Mouse (Mus musculus) MEL (cell line): ENCODE results near the gene Cd99l2. TPM values are rescaled to one million over a fixed set of nuclear protein-coding genes. Genes with fewer than 3 reads are reported as not detected.

Experiments
- DNase-seq: peaks from one replicate; pipeline ENCODE4 v3.0.0; 2011; ENCODE audit warnings: low read depth, low spot score
- H3K27ac ChIP-seq: 2 replicates; pipeline ENCODE4 v1.5.1; 2012; ENCODE audit warnings: low read depth, mild to moderate bottlenecking, control low read depth, low read length, moderate library complexity; ENCODE audit not compliant: control insufficient read depth
- H3K27me3 ChIP-seq, 2 experiments: fragments of 150-350 bp in 1 of 2; sonication (generic) in 1 of 2; 2 replicates each; pipeline ENCODE4 v1.6.1; 2012; ENCODE audit warnings: low read length in 2 of 2, mild to moderate bottlenecking in 2 of 2, improper control_type of control experiment in 1 of 2, moderate library complexity in 1 of 2; ENCODE audit not compliant: insufficient read depth in 2 of 2, control insufficient read depth in 1 of 2
- H3K36me3 ChIP-seq, 2 experiments: 2 replicates each; pipeline ENCODE4 v1.6.1; 2012 to 2014; ENCODE audit warnings: low read length in 2 of 2, improper control_type of control experiment in 1 of 2, inconsistent platforms in 1 of 2, mild to moderate bottlenecking in 1 of 2; ENCODE audit not compliant: insufficient read depth in 2 of 2, control insufficient read depth in 1 of 2
- H3K4me1 ChIP-seq, 2 experiments: fragments of 150-350 bp in 1 of 2; sonication (generic) in 1 of 2; 2 replicates each; pipeline ENCODE4 v1.6.1; 2012; ENCODE audit warnings: low read length in 2 of 2, improper control_type of control experiment in 1 of 2, mild to moderate bottlenecking in 1 of 2; ENCODE audit not compliant: insufficient read depth in 2 of 2, control insufficient read depth in 1 of 2
- H3K4me3 ChIP-seq, 2 experiments: fragments of 150-350 bp in 1 of 2; sonication (generic) in 1 of 2; 2 replicates each; pipeline ENCODE4 v1.5.1; 2012; ENCODE audit warnings: low read depth in 2 of 2, low read length in 2 of 2, mild to moderate bottlenecking in 2 of 2, moderate library complexity in 2 of 2, control low read depth in 1 of 2, improper control_type of control experiment in 1 of 2; ENCODE audit not compliant: control insufficient read depth in 1 of 2, insufficient read depth in 1 of 2
- H3K79me2 ChIP-seq: 2 replicates; pipeline ENCODE4 v1.6.1; 2012; ENCODE audit warnings: mild to moderate bottlenecking, low read length, moderate library complexity; ENCODE audit not compliant: control insufficient read depth, poor library complexity, insufficient read depth
- H3K9ac ChIP-seq: 2 replicates; pipeline ENCODE4 v1.6.1; 2012; ENCODE audit warnings: low read depth, mild to moderate bottlenecking, control low read depth, low read length, moderate library complexity; ENCODE audit not compliant: control insufficient read depth, poor library complexity, severe bottlenecking
- H3K9me3 ChIP-seq: fragments of 150-350 bp; sonication (generic); replicated peaks from 2 replicates; pipeline ENCODE4 v1.6.1; 2012; ENCODE audit warnings: mild to moderate bottlenecking, low read length, improper control_type of control experiment, moderate library complexity; ENCODE audit not compliant: insufficient read depth
- BHLHE40 ChIP-seq: IDR thresholded peaks from 2 replicates; pipeline ENCODE4 v1.6.1; 2012; ENCODE audit warnings: low read depth, mild to moderate bottlenecking, inconsistent platforms, low read length, improper control_type of control experiment, borderline replicate concordance
- CHD1 ChIP-seq: IDR thresholded peaks from 2 replicates; pipeline ENCODE4 v1.6.1; 2012; ENCODE audit warnings: low read depth, mild to moderate bottlenecking, inconsistent platforms, low read length, improper control_type of control experiment
- CTCF ChIP-seq, 3 experiments: IDR thresholded peaks in 2 of 3; conservative IDR thresholded peaks in 1 of 3; 2 replicates each; pipeline ENCODE4 v1.5.1; 2011 to 2012; ENCODE audit warnings: low read length in 3 of 3, low read depth in 2 of 3, mild to moderate bottlenecking in 2 of 3, improper control_type of control experiment in 1 of 3, inconsistent platforms in 1 of 3, mixed read lengths in 1 of 3, moderate library complexity in 1 of 3; ENCODE audit not compliant: control insufficient read depth in 1 of 3, insufficient read depth in 1 of 3, poor library complexity in 1 of 3, severe bottlenecking in 1 of 3
- EP300 ChIP-seq, 2 experiments: IDR thresholded peaks; 2 replicates each; pipeline ENCODE4 v1.6.1; 2011; ENCODE audit warnings: improper control_type of control experiment in 2 of 2, low read length in 2 of 2, low read depth in 1 of 2, mild to moderate bottlenecking in 1 of 2
- GABPA ChIP-seq: IDR thresholded peaks from 2 replicates; pipeline ENCODE4 v1.6.1; 2012; ENCODE audit warnings: low read depth, mild to moderate bottlenecking, inconsistent platforms, low read length, improper control_type of control experiment, moderate library complexity
- GATA1 ChIP-seq: IDR thresholded peaks from 2 replicates; pipeline ENCODE4 v1.6.1; 2011; ENCODE audit warnings: low read depth, low read length, improper control_type of control experiment
- JUND ChIP-seq: IDR thresholded peaks from 2 replicates; pipeline ENCODE4 v1.6.1; 2011; ENCODE audit warnings: low read depth, mild to moderate bottlenecking, improper control_type of control experiment, low read length
- KAT2A ChIP-seq: conservative IDR thresholded peaks from 2 replicates; pipeline ENCODE4 v1.6.1; 2012; ENCODE audit warnings: low read depth, low read length, improper control_type of control experiment, inconsistent platforms
- MEF2A ChIP-seq: IDR thresholded peaks from 2 replicates; pipeline ENCODE4 v1.6.1; 2014; ENCODE audit warnings: low read depth, mild to moderate bottlenecking, inconsistent platforms, low read length, improper control_type of control experiment; ENCODE audit not compliant: poor library complexity, insufficient replicate concordance, severe bottlenecking; ENCODE audit errors: extremely low read depth
- MXI1 ChIP-seq: IDR thresholded peaks from 2 replicates; pipeline ENCODE4 v1.6.1; 2011; ENCODE audit warnings: mild to moderate bottlenecking, low read depth, low read length, improper control_type of control experiment
- MYB ChIP-seq: IDR thresholded peaks from 2 replicates; pipeline ENCODE4 v1.6.1; 2011; ENCODE audit warnings: mild to moderate bottlenecking, low read depth, low read length, improper control_type of control experiment
- NRF1 ChIP-seq: IDR thresholded peaks from 2 replicates; pipeline ENCODE4 v1.6.1; 2014; ENCODE audit warnings: low read depth, mild to moderate bottlenecking, inconsistent platforms, low read length, improper control_type of control experiment, moderate library complexity; ENCODE audit not compliant: poor library complexity, insufficient read depth, severe bottlenecking
- POLR2A ChIP-seq, 2 experiments: IDR thresholded peaks; 2 replicates each; pipeline ENCODE4 v1.6.1; 2011 to 2012; ENCODE audit warnings: low read length in 2 of 2, mild to moderate bottlenecking in 2 of 2, control low read depth in 1 of 2, improper control_type of control experiment in 1 of 2, low read depth in 1 of 2, moderate library complexity in 1 of 2; ENCODE audit not compliant: control insufficient read depth in 1 of 2, insufficient read depth in 1 of 2, poor library complexity in 1 of 2
- POLR2AphosphoS2 ChIP-seq: IDR thresholded peaks from 2 replicates; pipeline ENCODE4 v1.6.1; 2011; ENCODE audit warnings: low read length, improper control_type of control experiment
- POLR2AphosphoS5 ChIP-seq: IDR thresholded peaks from 2 replicates; pipeline ENCODE4 v1.6.1; 2012; ENCODE audit warnings: low read depth, borderline replicate concordance, mild to moderate bottlenecking, inconsistent platforms, low read length, moderate library complexity, mixed read lengths
- RAD21 ChIP-seq: IDR thresholded peaks from 2 replicates; pipeline ENCODE4 v1.6.1; 2011; ENCODE audit warnings: mild to moderate bottlenecking, low read depth, low read length, improper control_type of control experiment
- SIN3A ChIP-seq: IDR thresholded peaks from 2 replicates; pipeline ENCODE4 v1.6.1; 2012; ENCODE audit warnings: low read length, improper control_type of control experiment, inconsistent platforms
- SMC3 ChIP-seq: IDR thresholded peaks from 2 replicates; pipeline ENCODE4 v1.6.1; 2011; ENCODE audit warnings: low read depth, low read length, improper control_type of control experiment
- TAL1 ChIP-seq: IDR thresholded peaks from 2 replicates; pipeline ENCODE4 v1.6.1; 2012; ENCODE audit warnings: mild to moderate bottlenecking, inconsistent platforms, low read length, moderate library complexity, mixed read lengths
- USF1 ChIP-seq: IDR thresholded peaks from 2 replicates; pipeline ENCODE4 v1.6.1; 2014; ENCODE audit warnings: low read depth, mild to moderate bottlenecking, inconsistent platforms, low read length, improper control_type of control experiment, moderate library complexity
- ZC3H11A ChIP-seq: IDR thresholded peaks from 2 replicates; pipeline ENCODE4 v1.6.1; 2012; ENCODE audit warnings: low read depth, mild to moderate bottlenecking, inconsistent platforms, low read length, improper control_type of control experiment
- ZKSCAN1 ChIP-seq: IDR thresholded peaks from 2 replicates; pipeline ENCODE4 v1.6.1; 2012; ENCODE audit warnings: low read depth, mild to moderate bottlenecking, inconsistent platforms, low read length, improper control_type of control experiment, moderate library complexity
- ZNF384 ChIP-seq: IDR thresholded peaks from 2 replicates; pipeline ENCODE4 v1.6.1; 2012; ENCODE audit warnings: low read depth, mild to moderate bottlenecking, inconsistent platforms, low read length, improper control_type of control experiment
- polyA plus RNA-seq, 2 experiments: library from polyadenylated mRNA; stranded (reverse) in 1 of 2; unstranded in 1 of 2; fragments of >175 nt in 1 of 2; fragments of >200 nt in 1 of 2; gene quantifications; 2 replicates each; pipeline versions ENCODE4 v1.2.1 to v1.2.4; 2012; ENCODE audit warnings: low replicate concordance in 2 of 2, low read depth in 1 of 2; ENCODE audit not compliant: insufficient read length in 2 of 2, insufficient read depth in 1 of 2, missing spikeins in 1 of 2
- total RNA-seq: library from RNA; depleted of rRNA; stranded (reverse); fragments of 300-350 nt; gene quantifications from 2 replicates; pipeline ENCODE4 v1.2.3, GENCODE M21; 2012

The Cd99l2 gene
- total and polyA plus RNA-seq, 3 experiments, result 7.9 to 12.0 TPM; not detected in 1

- H3K9me3 ChIP-seq, result no peaks in the 10 kb centered on the region
- H3K9ac ChIP-seq, result no peak overlapping the region
- H3K79me2 ChIP-seq, result no peaks in the 10 kb centered on the region
- H3K27ac ChIP-seq, result no peak overlapping the region
- no peaks in the 10 kb centered on the region for H3K27me3 ChIP-seq
- H3K4me3 ChIP-seq, result no peak overlapping the region
- H3K4me1 ChIP-seq, result peaks cover 4 to 19% of the 10 kb centered on the region in 2 experiments; a peak in 3 of 4 replicates
- TF ChIP-seq BHLHE40 (no peak), NRF1 (no peak), MEF2A (no peak), POLR2AphosphoS5 (no peak), ZC3H11A (no peak), USF1 (no peak), TAL1 (no peak), GABPA (no peak), GATA1 (no peak), POLR2A (IDR thresholded peaks at IDR 0.05; ENCODE audit: control insufficient read depth in 1 of 2, insufficient read depth in 1 of 2, low read depth in 1 of 2, low read length in 2 of 2, poor library complexity in 1 of 2) (no peak), SIN3A (no peak), ZNF384 (no peak), JUND (no peak), CHD1 (no peak), MYB (no peak), POLR2AphosphoS2 (no peak)
- H3K36me3 ChIP-seq, result peaks cover 0 to 8% of the 10 kb centered on the region in 2 experiments; a peak in 2 of 4 replicates
- DNase-seq, result no peak
Measured at GRCm38 (mm10) chrX:71537791-71538190, 45.1 kb upstream of the Cd99l2 start.

GRCm38 (mm10) chrX:71534102-71534501 lies 41.5 kb upstream of the Cd99l2 start:
- Histone ChIP-seq H3K9me3 (no peaks in the 10 kb centered on the region), H3K9ac (no peak overlapping the region), H3K27me3 (no peaks in the 10 kb centered on the region), H3K79me2 (no peaks in the 10 kb centered on the region), H3K27ac (no peak overlapping the region), H3K36me3 (no peaks in the 10 kb centered on the region), H3K4me1 (no peaks in the 10 kb centered on the region; a peak in 1 of 4 replicates), H3K4me3 (no peak overlapping the region)
- no peak for DNase-seq
- TF ChIP-seq CTCF (IDR thresholded peaks at IDR 0.05 in 2 of 3, conservative IDR thresholded peaks at IDR 0.05 in 1 of 3; ENCODE audit: control insufficient read depth in 1 of 3, insufficient read depth in 1 of 3, low read depth in 2 of 3, low read length in 3 of 3, poor library complexity in 1 of 3, severe bottlenecking in 1 of 3), result peak in 2 of 3 experiments; percentile 26 to 47; a peak in 3 of 6 replicates
- peak; percentile 53 for TF ChIP-seq SMC3
- TF ChIP-seq KAT2A, result no peak
- no peak for TF ChIP-seq EP300 (IDR thresholded peaks at IDR 0.05; ENCODE audit: low read depth in 1 of 2, low read length in 2 of 2)
- no peak for TF ChIP-seq POLR2A (IDR thresholded peaks at IDR 0.05; ENCODE audit: control insufficient read depth in 1 of 2, insufficient read depth in 1 of 2, low read depth in 1 of 2, low read length in 2 of 2, poor library complexity in 1 of 2)
- TF ChIP-seq ZKSCAN1, result no peak
- peak; percentile 29 for TF ChIP-seq RAD21
- peak; percentile 27; the same call in 1 of the 2 replicates for TF ChIP-seq ZC3H11A
- TF ChIP-seq MXI1, result no peak
